Mouse (Mus musculus) cerebellum, adult 8-10 months (tissue): Measurements from ENCODE around the gene Srsf10.

Experiments used
- DNase-seq: peaks from one replicate; pipeline ENCODE4 v3.0.0; 2022

Srsf10 gene

DNA sequence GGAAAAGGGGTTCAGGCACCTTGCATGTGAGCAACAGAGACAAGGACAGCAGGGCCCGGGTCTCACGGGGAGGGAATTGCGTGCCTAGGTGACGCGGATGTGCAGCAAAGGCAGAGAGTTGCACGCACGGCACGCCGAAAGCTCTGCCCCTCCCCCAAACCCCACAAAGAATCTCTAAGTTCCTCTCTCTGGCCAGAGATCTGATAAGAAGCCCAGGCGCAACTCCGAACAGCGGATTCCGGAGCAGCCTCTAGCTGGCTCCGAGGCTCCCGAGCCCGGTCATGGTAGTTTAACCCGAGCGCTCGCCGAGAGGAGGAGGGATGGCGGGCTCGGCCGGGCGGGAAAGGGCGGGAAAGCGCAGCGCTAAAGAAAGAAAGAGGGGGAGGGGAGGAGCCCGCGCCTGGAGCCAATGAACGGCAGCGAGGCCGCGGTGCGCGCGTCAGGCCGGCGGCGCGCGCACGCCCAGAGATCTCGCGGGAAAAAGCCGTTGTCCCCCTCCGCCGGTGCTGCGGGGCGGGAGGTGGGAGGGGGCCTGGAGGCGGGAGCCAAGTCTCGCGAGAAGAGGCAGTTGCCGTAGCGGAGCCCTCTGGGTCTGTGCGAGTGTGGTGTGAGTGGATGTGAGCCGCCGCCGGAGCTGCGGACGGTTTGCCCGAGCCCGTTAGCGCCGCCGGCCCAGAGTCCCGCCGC, at the start of gene Srsf10:
Srsf10 (plus strand) TSS at position 212 of the 687 bp plus-strand sequence.
- DNase-seq, result peak; percentile 92

- DNase-seq, result no peak
Observed at GRCm38 (mm10) chr4:135814896-135815295, 40.7 kb upstream of the Srsf10 start.

- DNase-seq, result peak; percentile 17
Observed at GRCm38 (mm10) chr4:135816905-135817622, 38.5 kb upstream of the Srsf10 start.

GRCm38 (mm10) chr4:135818366-135818765, 37.2 kb upstream of the Srsf10 start:
- DNase-seq, result no peak

DNA sequence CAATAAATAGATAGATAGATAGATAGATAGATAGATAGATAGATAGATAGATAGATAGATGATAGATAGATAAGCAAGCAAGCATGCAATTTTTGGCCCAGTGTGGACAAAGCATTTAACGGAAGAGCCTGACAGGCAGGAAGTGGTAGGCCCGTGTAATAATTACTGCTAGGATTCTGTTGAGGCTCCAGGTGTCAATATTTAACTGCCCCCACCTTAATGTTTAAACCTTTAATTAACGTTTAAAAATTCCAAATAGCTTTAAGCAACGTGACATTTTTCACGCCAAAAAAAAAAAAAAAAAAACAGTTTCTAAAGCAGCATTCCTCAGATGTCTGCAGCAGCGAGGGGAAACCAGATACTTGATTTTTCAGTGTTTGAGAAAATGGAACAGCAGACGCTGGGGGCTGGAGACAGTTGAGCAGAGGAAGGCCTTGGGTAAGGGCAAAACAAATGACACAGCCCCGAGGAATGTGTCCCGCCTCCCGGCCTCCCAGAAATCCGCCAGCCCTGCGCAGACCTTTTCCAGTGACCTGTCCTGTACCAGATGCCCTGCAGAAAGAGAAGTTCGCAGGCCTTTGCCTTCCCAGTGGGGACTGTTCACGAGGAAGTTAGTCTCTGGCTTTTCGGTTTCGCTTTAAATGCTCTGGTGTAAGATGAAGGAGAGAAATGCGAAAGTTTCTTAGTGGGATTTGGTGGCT, 35.6 kb upstream of the Srsf10 start:
- DNase-seq, result no peak

GRCm38 (mm10) chr4:135821772-135822171, 33.8 kb upstream of the Srsf10 start:
- no peak for DNase-seq

- DNase-seq, result no peak
Observed at GRCm38 (mm10) chr4:135823298-135823697, 32.2 kb upstream of the Srsf10 start.

DNA sequence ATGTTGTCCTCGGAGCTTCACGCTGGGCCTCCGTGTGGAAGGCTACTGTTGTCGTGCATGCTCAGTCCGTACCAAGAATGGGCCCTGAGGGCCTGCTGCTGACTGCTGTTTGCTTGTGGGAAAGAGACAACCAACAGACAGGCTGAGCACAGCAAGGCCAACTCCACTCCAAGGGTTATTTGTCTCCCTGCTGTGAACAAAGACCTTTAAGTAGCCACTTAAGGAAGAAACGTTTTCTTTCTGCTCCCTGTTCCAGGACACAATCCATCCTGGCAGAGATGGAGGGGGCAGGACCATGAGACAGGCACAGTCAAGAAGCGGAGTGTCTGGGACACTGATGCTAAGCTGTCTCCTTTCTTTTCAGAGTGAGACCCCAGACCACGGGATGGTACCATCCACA, 31.3 kb upstream of the Srsf10 start:
- no peak for DNase-seq

DNA sequence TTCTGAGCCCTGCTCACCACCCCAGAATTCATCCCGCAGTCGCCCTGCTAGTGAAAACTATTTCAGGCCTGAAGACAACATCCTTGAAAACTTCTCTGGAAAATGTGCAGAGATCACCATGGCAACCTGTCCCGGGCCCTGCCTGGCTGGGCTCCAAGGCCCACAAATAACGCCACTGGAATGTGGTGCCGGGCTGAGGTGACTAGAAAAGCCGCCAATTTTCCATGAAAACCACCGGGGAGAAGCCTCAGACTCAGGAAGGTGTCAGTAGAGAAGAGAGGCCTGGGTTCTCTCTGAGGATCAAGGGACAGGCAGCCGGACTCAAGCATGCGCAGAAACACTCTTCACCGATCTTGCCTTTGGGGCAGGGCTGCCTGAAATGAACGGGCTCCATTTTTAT, 27.1 kb upstream of the Srsf10 start:
- DNase-seq, result no peak

- no peak for DNase-seq
Observed at GRCm38 (mm10) chr4:135832070-135832469, 23.5 kb upstream of the Srsf10 start.

DNA sequence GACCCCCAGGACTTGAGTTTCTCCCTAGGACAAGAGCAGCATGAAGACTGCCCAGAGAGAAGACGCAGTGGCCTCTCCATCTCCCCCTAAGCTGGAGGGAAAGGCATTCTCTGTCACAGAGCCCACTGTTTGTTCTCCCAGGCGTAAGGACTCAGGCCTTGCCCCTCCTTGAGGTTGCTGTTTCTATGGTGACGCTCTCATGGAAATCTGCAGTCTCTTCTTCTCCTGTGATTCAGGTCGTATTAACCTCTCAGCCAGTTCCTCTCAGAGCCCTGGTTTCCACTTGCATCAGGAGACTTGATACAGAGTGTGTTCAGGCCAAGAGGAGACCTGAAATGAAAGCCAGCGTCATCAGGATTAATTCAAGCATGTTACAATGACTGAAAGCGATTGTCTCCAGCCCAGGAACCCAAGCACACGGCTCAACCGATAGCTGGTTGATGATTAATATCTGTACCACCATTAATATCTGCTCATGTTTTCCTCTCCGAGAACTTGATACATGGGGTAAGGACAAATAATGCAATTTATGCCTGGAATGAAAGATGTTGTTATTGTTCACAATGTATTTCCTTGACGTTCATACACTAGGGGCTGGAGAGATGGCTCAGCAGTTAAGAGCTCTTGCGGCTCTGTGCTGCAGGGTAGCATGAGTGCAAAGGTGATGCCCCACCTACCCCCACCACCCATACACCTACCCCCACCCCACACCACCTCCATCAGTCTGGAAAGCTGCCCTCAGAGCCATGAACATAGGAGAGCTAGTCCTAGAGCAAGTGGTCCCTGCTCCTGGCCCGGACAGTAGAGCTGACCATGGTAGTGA, 22.0 kb upstream of the Srsf10 start:
- no peak for DNase-seq

GRCm38 (mm10) chr4:135834124-135834717, 21.3 kb upstream of the Srsf10 start:
- no peak for DNase-seq

DNA sequence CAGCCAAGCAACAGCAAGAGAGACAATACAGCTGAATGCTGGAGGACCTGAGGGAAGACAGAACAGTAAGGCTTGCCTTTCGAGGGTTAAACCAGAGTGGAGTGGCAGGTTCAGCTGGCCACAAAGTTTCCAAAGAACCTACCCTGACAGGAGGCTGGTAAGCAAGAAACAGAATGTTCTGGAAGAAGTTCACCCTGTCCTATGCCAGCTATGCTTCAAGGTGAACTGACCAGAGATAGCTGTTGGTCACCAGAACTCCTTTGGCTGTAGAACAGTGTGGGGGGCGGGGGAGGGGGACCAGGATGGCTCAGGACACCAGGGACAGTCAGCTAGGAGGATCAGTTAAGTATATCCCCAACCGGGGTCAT, 16.6 kb upstream of the Srsf10 start:
- no peak for DNase-seq

- DNase-seq, result no peak
Observed at GRCm38 (mm10) chr4:135839293-135840011, 16.1 kb upstream of the Srsf10 start.

DNA sequence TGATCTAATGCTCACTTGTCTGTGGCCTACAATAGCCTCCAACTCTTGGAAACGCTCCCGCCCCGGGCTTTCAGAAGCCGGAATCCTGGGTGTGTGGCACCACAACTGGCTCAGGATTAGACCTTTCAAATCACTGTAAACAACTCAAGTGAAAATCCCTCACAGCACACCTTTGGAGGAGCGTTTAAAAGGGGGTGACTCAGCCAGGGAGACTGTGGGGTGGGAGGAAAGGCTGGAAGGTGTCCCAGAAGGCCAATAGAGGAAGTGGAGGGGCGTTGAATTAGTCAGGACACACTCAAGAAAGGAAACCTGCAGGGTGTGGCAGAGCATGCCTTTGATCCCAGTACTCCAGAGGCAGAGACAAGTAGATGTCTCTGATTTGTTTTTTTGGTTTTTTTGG, 11.1 kb upstream of the Srsf10 start:
- DNase-seq, result no peak

- DNase-seq, result no peak
Observed at GRCm38 (mm10) chr4:135847581-135847980, 8.0 kb upstream of the Srsf10 start.

DNA sequence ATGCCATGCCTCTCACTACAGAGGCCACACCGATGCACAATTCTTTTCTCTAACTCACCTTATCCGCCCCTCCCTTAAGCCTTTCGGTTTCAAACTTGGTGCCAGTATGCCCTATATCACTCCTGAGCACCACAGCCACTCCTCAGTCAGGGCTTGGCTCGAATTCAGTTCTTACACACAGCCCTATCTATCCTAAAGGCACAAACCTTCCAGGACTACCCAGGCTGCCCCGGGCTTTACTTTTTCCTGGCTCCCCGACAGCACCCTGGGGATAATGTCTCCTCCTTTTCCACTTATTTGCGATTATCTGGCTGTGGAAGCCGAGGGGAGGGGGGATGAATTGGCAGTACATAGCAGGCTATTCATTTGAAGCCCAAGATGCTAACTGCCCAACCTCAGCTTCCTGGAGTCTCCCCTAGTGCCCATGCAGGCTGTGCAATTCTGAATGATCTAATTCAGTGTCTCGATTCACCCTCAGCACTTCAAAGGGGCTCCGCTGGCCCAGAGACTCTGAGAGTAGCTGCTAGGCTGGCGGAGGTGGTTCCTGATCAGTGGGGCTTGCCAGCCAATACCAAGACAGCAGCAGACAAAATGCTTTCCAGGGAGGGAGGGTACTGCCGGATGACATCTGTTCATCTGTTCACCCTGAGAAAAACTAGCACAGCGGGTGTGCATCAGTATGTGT, 5.0 kb upstream of the Srsf10 start:
- DNase-seq, result no peak

GRCm38 (mm10) chr4:135851942-135852341, 3.6 kb upstream of the Srsf10 start:
- no peak for DNase-seq

DNA sequence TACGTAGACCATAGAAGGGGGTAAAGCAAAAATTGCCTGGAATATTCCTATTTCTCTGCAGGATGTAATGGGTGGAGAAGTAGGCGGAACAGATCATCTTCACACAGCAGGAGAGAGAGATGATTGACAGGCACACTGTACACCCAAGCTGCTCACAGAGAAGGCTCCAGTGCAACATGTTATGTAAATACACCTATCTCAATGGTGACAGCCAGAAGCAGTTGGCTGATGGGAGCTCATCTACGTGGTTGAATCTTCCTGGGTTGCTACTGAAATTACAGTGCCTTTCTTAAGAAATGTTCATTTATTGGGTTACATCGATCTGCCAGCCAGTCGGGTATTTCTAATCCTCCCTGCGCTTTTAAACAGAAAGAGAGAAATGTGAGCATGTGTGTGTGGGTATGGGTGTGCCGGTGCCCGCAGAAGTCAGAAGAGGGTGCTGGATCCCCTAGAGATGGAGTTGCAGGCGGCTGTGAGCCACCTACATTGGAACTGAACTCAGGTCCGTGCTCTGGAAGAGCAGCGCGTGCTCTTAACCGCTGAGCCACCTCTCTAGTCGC, 1.5 kb upstream of the Srsf10 start:
- DNase-seq, result no peak

DNA sequence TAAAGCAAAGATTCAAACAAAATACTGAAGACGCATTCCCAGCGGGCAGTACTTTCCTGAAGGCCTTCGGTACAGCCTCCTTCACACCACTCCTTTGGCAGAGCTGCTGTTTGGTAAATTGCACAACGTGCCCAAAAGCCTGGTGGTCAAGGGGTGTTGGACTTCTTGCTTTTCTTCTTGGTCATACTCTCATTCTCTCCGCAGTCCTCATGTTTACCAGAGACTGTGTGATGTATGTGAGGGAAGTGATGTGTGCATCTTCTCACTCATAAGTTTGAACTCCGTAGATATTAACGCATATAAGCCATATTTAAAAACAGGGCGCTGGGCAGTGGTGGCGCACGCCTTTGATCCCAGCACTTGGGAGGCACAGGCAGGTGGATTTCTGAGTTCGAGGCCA, 917 bp upstream of the Srsf10 start:
- no peak for DNase-seq

GRCm38 (mm10) chr4:135855080-135855479, 467 bp upstream of the Srsf10 start:
- no peak for DNase-seq
